Mouse (Mus musculus) midbrain, embryonic 11.5 days (tissue): Measurements from ENCODE around the gene Efna4. TPM values are rescaled to one million over a fixed set of nuclear protein-coding genes. Genes with fewer than 3 reads are reported as not detected.
A peak's percentile ranks its signal among the peaks of the same experiment; 100 is the strongest.

Experiments
- ATAC-seq: fragments of 200-750 bp; cut with Nextera tagmentation; 2 replicates; pipeline ENCODE4 v1.8.0; 2017; ENCODE audit warnings: moderate TSS enrichment, moderate library complexity; ENCODE audit not compliant: low FRiP score
- DNase-seq: peaks from one replicate; pipeline ENCODE4 v3.0.0; 2015; ENCODE audit warnings: low spot score; ENCODE audit errors: missing footprints
- H3K27ac ChIP-seq: fragments of 300-500 bp; sonication (generic); 2 replicates; pipeline ENCODE4 v1.5.1; 2014; ENCODE audit warnings: low read depth, low read length
- H3K27me3 ChIP-seq: fragments of 300-500 bp; sonication (generic); 2 replicates; pipeline ENCODE4 v1.6.1; 2014; ENCODE audit warnings: mild to moderate bottlenecking, low read length, moderate library complexity, mixed read lengths; ENCODE audit not compliant: control insufficient read depth, insufficient read depth
- H3K36me3 ChIP-seq: fragments of 300-500 bp; sonication (generic); 2 replicates; pipeline ENCODE4 v1.6.1; 2014; ENCODE audit warnings: mild to moderate bottlenecking, low read length, moderate library complexity, mixed read lengths; ENCODE audit not compliant: control insufficient read depth, insufficient read depth
- H3K4me1 ChIP-seq: fragments of 300-500 bp; sonication (generic); 2 replicates; pipeline ENCODE4 v1.6.1; 2014; ENCODE audit warnings: low read length; ENCODE audit not compliant: control insufficient read depth, insufficient read depth
- H3K4me2 ChIP-seq: fragments of 300-500 bp; sonication (generic); 2 replicates; pipeline ENCODE4 v1.6.1; 2014; ENCODE audit warnings: mild to moderate bottlenecking, moderate library complexity
- H3K4me3 ChIP-seq: fragments of 300-500 bp; sonication (generic); 2 replicates; pipeline ENCODE4 v1.5.1; 2014; ENCODE audit warnings: low read depth, low read length
- H3K9ac ChIP-seq: fragments of 300-500 bp; sonication (generic); 2 replicates; pipeline ENCODE4 v1.6.1; 2014; ENCODE audit warnings: low read length
- H3K9me3 ChIP-seq: fragments of 300-500 bp; sonication (generic); 2 replicates; pipeline ENCODE4 v1.6.1; 2016; ENCODE audit warnings: low read length; ENCODE audit not compliant: control insufficient read depth
- WGBS: fragments of 180-500 bp; shearing (Covaris S2); extraction: QIAGEN DNeasy Blood & Tissue Kit; methylation state at CpG from one replicate; pipeline ENCODE4 v1.1.7; 2014; 5-methylcytosine and 5-hydroxymethylcytosine counted together
- polyA plus RNA-seq: library from polyadenylated mRNA; unstranded; fragments of >200 nt; fragmentation: Nextera tagmentation; extraction: Ambion mirVana; gene quantifications from 2 replicates; pipeline ENCODE4 v1.2.1, GENCODE M21; 2014

Efna4 gene
- polyA plus RNA-seq, 1 experiment from 2014 or later: 15.3 TPM

DNA sequence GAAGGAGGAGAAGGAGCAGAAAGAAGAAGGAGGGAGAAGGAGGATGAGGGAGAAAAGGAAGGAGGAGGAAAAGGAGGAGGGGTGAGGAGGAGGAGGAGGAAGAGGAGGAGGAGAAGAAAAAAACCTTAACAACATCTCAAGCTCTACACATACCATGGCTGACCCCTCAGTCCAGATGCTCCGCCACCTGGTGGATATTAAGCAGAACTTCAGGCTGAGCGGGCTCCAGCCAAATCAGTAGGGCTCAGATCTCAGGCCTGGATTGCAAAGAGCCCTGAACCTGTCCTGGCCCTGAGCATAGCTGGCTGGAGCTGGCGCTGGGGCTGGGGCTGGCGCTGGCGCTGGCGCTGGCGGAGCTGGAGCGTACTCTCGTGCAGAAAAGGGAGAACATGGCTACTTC is 29.7 kb downstream of the Efna4 start:
- Histone ChIP-seq H3K4me2 (no peak overlapping the region), H3K36me3 (no peaks in the 10 kb centered on the region), H3K27me3 (no peaks in the 10 kb centered on the region), H3K4me1 (no peaks in the 10 kb centered on the region), H3K9me3 (no peaks in the 10 kb centered on the region), H3K9ac (no peak overlapping the region), H3K27ac (no peak overlapping the region), H3K4me3 (no peak overlapping the region)
- peak; percentile 95 for DNase-seq
- 5% methylated on average over 9 of the region's 9 CpGs for WGBS
- peak; percentile 82 for ATAC-seq

DNA sequence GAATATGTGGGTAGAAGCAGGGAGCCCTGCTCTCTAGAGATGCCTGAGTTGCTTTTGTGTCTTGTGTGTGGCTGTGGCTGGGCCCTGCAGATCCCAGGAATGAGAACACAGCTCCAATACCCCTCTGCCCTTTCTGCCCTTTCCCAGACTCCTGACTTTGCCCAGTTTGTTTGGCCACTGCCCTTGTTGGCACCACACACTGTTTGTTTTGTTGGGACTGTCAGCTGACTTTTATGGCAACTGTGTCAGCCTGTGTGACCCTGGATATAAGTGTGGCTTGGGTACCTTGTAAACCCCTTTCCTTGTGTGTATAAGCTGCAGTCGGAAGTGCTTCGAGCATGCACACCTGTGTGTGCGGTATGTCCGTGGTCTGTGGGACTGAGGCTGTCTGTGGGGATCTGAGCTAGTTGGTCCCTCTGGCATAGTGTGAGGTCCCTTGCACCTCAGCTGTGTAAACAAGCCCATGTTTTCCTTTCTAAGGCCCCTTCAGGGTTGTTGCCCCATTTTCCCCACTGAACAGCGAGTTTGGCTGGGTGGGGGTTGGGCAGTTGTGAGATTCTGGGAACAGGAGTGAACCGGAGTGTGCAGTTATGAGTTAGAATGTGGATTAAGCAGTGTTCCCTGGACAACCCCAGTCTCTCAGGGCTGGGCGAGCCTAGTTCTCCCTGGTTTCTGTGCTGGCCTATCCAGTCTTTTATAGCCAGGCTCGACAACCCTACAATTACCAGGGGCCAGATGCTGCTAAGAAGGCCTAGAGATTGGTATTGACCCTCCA is 32.1 kb downstream of the Efna4 start:
- 72% methylated on average over 8 of the region's 8 CpGs for WGBS
- H3K9me3 ChIP-seq: no peaks in the 10 kb centered on the region
- no peak overlapping the region for H3K4me3 ChIP-seq
- H3K27me3 ChIP-seq: no peaks in the 10 kb centered on the region
- no peak overlapping the region for H3K9ac ChIP-seq
- H3K4me1 ChIP-seq: no peaks in the 10 kb centered on the region
- H3K27ac ChIP-seq: no peak overlapping the region
- no peak overlapping the region for H3K4me2 ChIP-seq
- ATAC-seq (no peak), DNase-seq (no peak)
- no peaks in the 10 kb centered on the region for H3K36me3 ChIP-seq

DNA sequence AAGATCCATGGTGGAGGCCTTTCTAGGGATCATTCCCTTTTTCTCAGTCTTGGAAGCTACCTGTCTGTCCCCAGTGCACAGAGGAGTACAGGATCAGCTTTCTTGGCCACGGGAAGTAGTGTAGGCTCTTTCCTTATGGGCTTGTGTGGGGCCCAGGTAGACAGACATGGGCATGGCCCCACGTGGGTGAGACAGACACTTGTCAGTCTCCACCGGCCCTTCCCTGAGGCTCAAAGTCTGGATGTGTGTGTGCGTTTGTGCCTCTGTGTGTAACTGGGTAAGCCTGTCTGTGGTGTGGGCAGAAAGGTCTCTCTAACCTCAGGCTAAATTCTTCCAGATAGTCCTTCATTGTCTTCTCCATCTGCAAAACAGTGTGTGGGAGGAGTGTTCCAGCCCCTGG is 32.7 kb downstream of the Efna4 start:
- DNase-seq: no peak
- no peak for ATAC-seq
- Histone ChIP-seq H3K9me3 (no peaks in the 10 kb centered on the region), H3K36me3 (no peaks in the 10 kb centered on the region), H3K4me3 (no peak overlapping the region), H3K27ac (no peak overlapping the region), H3K4me2 (no peak overlapping the region), H3K27me3 (0 out of 2 replicates have a peak, but pooled peaks cover 3% of the 10 kb centered on the region), H3K9ac (no peak overlapping the region), H3K4me1 (no peaks in the 10 kb centered on the region)
- WGBS: 69% methylated on average over 4 of the region's 4 CpGs

- no peak for ATAC-seq
- no peaks in the 10 kb centered on the region for H3K9me3 ChIP-seq
- WGBS: 73% methylated on average over 6 of the region's 6 CpGs
- no peak overlapping the region for H3K4me3 ChIP-seq
- H3K27me3 ChIP-seq: 0 out of 2 replicates have a peak, but pooled peaks cover 4% of the 10 kb centered on the region
- no peak overlapping the region for H3K4me2 ChIP-seq
- no peak for DNase-seq
- H3K9ac ChIP-seq: no peak overlapping the region
- no peak overlapping the region for H3K27ac ChIP-seq
- no peaks in the 10 kb centered on the region for H3K36me3 ChIP-seq
- no peaks in the 10 kb centered on the region for H3K4me1 ChIP-seq
Measured at GRCm38 (mm10) chr3:89304440-89304839, 33.4 kb downstream of the Efna4 start.

- Histone ChIP-seq H3K4me3 (no peak overlapping the region), H3K9ac (no peak overlapping the region), H3K27me3 (0 out of 2 replicates have a peak, but pooled peaks cover 4% of the 10 kb centered on the region), H3K4me1 (no peaks in the 10 kb centered on the region), H3K9me3 (no peaks in the 10 kb centered on the region), H3K4me2 (no peak overlapping the region), H3K36me3 (no peaks in the 10 kb centered on the region), H3K27ac (no peak overlapping the region)
- ATAC-seq: no peak
- 63% methylated on average over 2 of the region's 2 CpGs for WGBS
- DNase-seq: no peak
Measured at GRCm38 (mm10) chr3:89300514-89300913, 37.3 kb downstream of the Efna4 start.

DNA sequence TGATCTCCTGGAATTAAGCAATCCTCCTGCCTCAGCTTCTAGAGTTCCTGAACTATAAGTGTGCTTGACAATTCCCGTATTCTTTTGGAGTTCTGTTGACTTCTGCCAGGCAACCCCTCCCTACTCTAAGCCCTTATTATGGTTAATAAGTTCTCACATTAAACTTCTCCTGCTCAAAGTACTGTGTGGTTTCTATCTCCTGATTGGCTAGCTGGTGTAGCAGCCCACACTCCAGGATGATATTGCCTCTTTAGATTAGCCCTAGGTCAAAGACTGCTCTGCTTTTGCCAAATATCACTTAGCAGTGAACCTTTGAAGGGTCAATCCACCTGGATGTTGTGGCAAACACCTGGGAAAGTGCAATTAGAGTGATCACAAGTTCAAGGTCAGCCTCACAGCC is 37.8 kb downstream of the Efna4 start:
- WGBS: 80% methylated on average over 1 of the region's 1 CpGs
- H3K4me3 ChIP-seq: no peak overlapping the region
- peak overlapping the region; percentile 29; the same call in 1 of the 2 replicates for H3K4me2 ChIP-seq

GRCm38 (mm10) chr3:89299499-89299898 is 38.3 kb downstream of the Efna4 start:
- Histone ChIP-seq H3K27ac (no peak overlapping the region), H3K9ac (peak overlapping the region; percentile 43)
- no peak for ATAC-seq

More for the DNA sequence above, 37.8 kb downstream of the Efna4 start:
- Histone ChIP-seq H3K27me3 (0 out of 2 replicates have a peak, but pooled peaks cover 4% of the 10 kb centered on the region), H3K36me3 (no peaks in the 10 kb centered on the region), H3K9ac (no peak overlapping the region), H3K27ac (no peak overlapping the region), H3K4me1 (no peaks in the 10 kb centered on the region), H3K9me3 (no peaks in the 10 kb centered on the region)
- DNase-seq (no peak), ATAC-seq (no peak)

GRCm38 (mm10) chr3:89298908-89299307 is 38.9 kb downstream of the Efna4 start:
- WGBS: 83% methylated on average over 6 of the region's 6 CpGs
- H3K4me3 ChIP-seq: no peak overlapping the region

More at GRCm38 (mm10) chr3:89299499-89299898, 38.3 kb downstream of the Efna4 start:
- DNase-seq: peak; percentile 92
- 5% methylated on average over 14 of the region's 14 CpGs for WGBS
- Histone ChIP-seq H3K36me3 (no peaks in the 10 kb centered on the region), H3K4me2 (peak overlapping the region; percentile 29), H3K27me3 (0 out of 2 replicates have a peak, but pooled peaks cover 4% of the 10 kb centered on the region), H3K4me3 (peak overlapping the region; percentile 13; the same call in 1 of the 2 replicates), H3K9me3 (no peaks in the 10 kb centered on the region), H3K4me1 (no peaks in the 10 kb centered on the region)

GRCm38 (mm10) chr3:89296761-89297396 is 40.9 kb downstream of the Efna4 start:
- Histone ChIP-seq H3K4me1 (no peaks in the 10 kb centered on the region), H3K4me2 (no peak overlapping the region), H3K9ac (no peak overlapping the region), H3K9me3 (no peaks in the 10 kb centered on the region), H3K27me3 (0 out of 2 replicates have a peak, but pooled peaks cover 4% of the 10 kb centered on the region), H3K27ac (no peak overlapping the region), H3K36me3 (no peaks in the 10 kb centered on the region), H3K4me3 (no peak overlapping the region)
- 87% methylated on average over 11 of the region's 11 CpGs for WGBS
- ATAC-seq (no peak), DNase-seq (peak; percentile 73)

More at GRCm38 (mm10) chr3:89298908-89299307, 38.9 kb downstream of the Efna4 start:
- no peaks in the 10 kb centered on the region for H3K9me3 ChIP-seq
- H3K9ac ChIP-seq: no peak overlapping the region
- ATAC-seq (no peak), DNase-seq (peak; percentile 84)
- no peak overlapping the region for H3K27ac ChIP-seq
- H3K4me1 ChIP-seq: no peaks in the 10 kb centered on the region
- H3K36me3 ChIP-seq: no peaks in the 10 kb centered on the region
- 0 out of 2 replicates have a peak, but pooled peaks cover 4% of the 10 kb centered on the region for H3K27me3 ChIP-seq
- no peak overlapping the region for H3K4me2 ChIP-seq
